Mouse (Mus musculus) MEL (cell line): Measurements from ENCODE around the gene 1700013G24Rik.

Source experiments
- CTCF ChIP-seq, 3 experiments: IDR thresholded peaks in 2 of 3; conservative IDR thresholded peaks in 1 of 3; 2 replicates each; pipeline ENCODE4 v1.5.1; 2011 to 2012; ENCODE audit warnings: low read length in 3 of 3, low read depth in 2 of 3, mild to moderate bottlenecking in 2 of 3, improper control_type of control experiment in 1 of 3, inconsistent platforms in 1 of 3, mixed read lengths in 1 of 3, moderate library complexity in 1 of 3; ENCODE audit not compliant: control insufficient read depth in 1 of 3, insufficient read depth in 1 of 3, poor library complexity in 1 of 3, severe bottlenecking in 1 of 3
- EP300 ChIP-seq, 2 experiments: IDR thresholded peaks; 2 replicates each; pipeline ENCODE4 v1.6.1; 2011; ENCODE audit warnings: improper control_type of control experiment in 2 of 2, low read length in 2 of 2, low read depth in 1 of 2, mild to moderate bottlenecking in 1 of 2
- MAFK ChIP-seq: IDR thresholded peaks from 2 replicates; pipeline ENCODE4 v1.6.1; 2011; ENCODE audit warnings: low read depth, mild to moderate bottlenecking, low read length, improper control_type of control experiment, borderline replicate concordance
- MAZ ChIP-seq: IDR thresholded peaks from 2 replicates; pipeline ENCODE4 v1.6.1; 2012; ENCODE audit warnings: low read depth, mild to moderate bottlenecking, inconsistent platforms, low read length, improper control_type of control experiment
- TAL1 ChIP-seq: IDR thresholded peaks from 2 replicates; pipeline ENCODE4 v1.6.1; 2012; ENCODE audit warnings: mild to moderate bottlenecking, inconsistent platforms, low read length, moderate library complexity, mixed read lengths
- TCF12 ChIP-seq: IDR thresholded peaks from 2 replicates; pipeline ENCODE4 v1.6.1; 2014; ENCODE audit warnings: low read depth, mild to moderate bottlenecking, inconsistent platforms, low read length, improper control_type of control experiment, moderate library complexity
- ZKSCAN1 ChIP-seq: IDR thresholded peaks from 2 replicates; pipeline ENCODE4 v1.6.1; 2012; ENCODE audit warnings: low read depth, mild to moderate bottlenecking, inconsistent platforms, low read length, improper control_type of control experiment, moderate library complexity

GRCm38 (mm10) chr4:137468260-137469080 is 15.4 kb downstream of the 1700013G24Rik start, which contains the start of gene Hspg2:
- TF ChIP-seq EP300 (IDR thresholded peaks at IDR 0.05; ENCODE audit: low read depth in 1 of 2, low read length in 2 of 2), result no peak
- no peak for TF ChIP-seq MAFK
- TF ChIP-seq TCF12, result no peak
- no peak for TF ChIP-seq ZKSCAN1
- TF ChIP-seq TAL1, result no peak
- TF ChIP-seq CTCF (IDR thresholded peaks at IDR 0.05 in 2 of 3, conservative IDR thresholded peaks at IDR 0.05 in 1 of 3; ENCODE audit: control insufficient read depth in 1 of 3, insufficient read depth in 1 of 3, low read depth in 2 of 3, low read length in 3 of 3, poor library complexity in 1 of 3, severe bottlenecking in 1 of 3), result no peak
- TF ChIP-seq MAZ, result no peak
